Mouse (Mus musculus) lung, embryonic 14.5 days (tissue): ENCODE data around the gene G6pc. TPM values are rescaled to one million over a fixed set of nuclear protein-coding genes. Genes with fewer than 3 reads are reported as not detected.
"Not testable (repeated sequence)": the region's sequence is repeated elsewhere in the genome, so short reads cannot be mapped to it uniquely, and the experiment has no call there.

Experiments
- ATAC-seq: fragments of 200-750 bp; cut with Nextera tagmentation; 2 replicates; pipeline ENCODE4 v1.8.0; 2017; ENCODE audit warnings: mild to moderate bottlenecking, moderate TSS enrichment, moderate library complexity; ENCODE audit not compliant: insufficient read depth
- DNase-seq: peaks from one replicate; pipeline ENCODE4 v3.0.0-alpha.2; 2015
- H3K27ac ChIP-seq: fragments of 300-500 bp; sonication (generic); 2 replicates; pipeline ENCODE4 v1.5.1; 2014; ENCODE audit warnings: low read depth, mild to moderate bottlenecking, moderate library complexity
- H3K27me3 ChIP-seq: fragments of 300-500 bp; sonication (generic); 2 replicates; pipeline ENCODE4 v1.6.1; 2014; ENCODE audit warnings: low read length, control low read depth; ENCODE audit not compliant: insufficient read depth
- H3K36me3 ChIP-seq: fragments of 300-500 bp; sonication (generic); 2 replicates; pipeline ENCODE4 v1.6.1; 2014; ENCODE audit warnings: control low read depth; ENCODE audit not compliant: insufficient read depth
- H3K4me1 ChIP-seq: fragments of 300-500 bp; sonication (generic); 2 replicates; pipeline ENCODE4 v1.6.1; 2014; ENCODE audit warnings: antibody characterized with exemption, control low read depth; ENCODE audit not compliant: insufficient read depth
- H3K4me2 ChIP-seq: fragments of 300-500 bp; sonication (generic); 2 replicates; pipeline ENCODE4 v1.6.1; 2014; ENCODE audit warnings: mild to moderate bottlenecking
- H3K4me3 ChIP-seq: fragments of 300-500 bp; sonication (generic); 2 replicates; pipeline ENCODE4 v1.5.1; 2014; ENCODE audit warnings: low read depth, low read length
- H3K9ac ChIP-seq: fragments of 300-500 bp; sonication (generic); 2 replicates; pipeline ENCODE4 v1.6.1; 2014
- H3K9me3 ChIP-seq: fragments of 300-500 bp; sonication (generic); 2 replicates; pipeline ENCODE4 v1.6.1; 2016; ENCODE audit warnings: low read depth, low read length, control low read depth
- CTCF ChIP-seq: IDR thresholded peaks from 2 replicates; pipeline ENCODE4 v1.5.1; 2016; ENCODE audit warnings: antibody characterized with exemption, low read depth
- WGBS: fragments of 180-500 bp; shearing (Covaris S2); extraction: QIAGEN DNeasy Blood & Tissue Kit; methylation state at CpG from one replicate; pipeline ENCODE4 v1.1.7; 2014; 5-methylcytosine and 5-hydroxymethylcytosine counted together
- polyA plus RNA-seq: library from polyadenylated mRNA; unstranded; fragments of >200 nt; fragmentation: Nextera tagmentation; extraction: Ambion mirVana; gene quantifications from 2 replicates; pipeline ENCODE4 v1.2.1, GENCODE M21; 2014

The G6pc gene
- polyA plus RNA-seq, 1 experiment from 2014 or later: not detected

DNA sequence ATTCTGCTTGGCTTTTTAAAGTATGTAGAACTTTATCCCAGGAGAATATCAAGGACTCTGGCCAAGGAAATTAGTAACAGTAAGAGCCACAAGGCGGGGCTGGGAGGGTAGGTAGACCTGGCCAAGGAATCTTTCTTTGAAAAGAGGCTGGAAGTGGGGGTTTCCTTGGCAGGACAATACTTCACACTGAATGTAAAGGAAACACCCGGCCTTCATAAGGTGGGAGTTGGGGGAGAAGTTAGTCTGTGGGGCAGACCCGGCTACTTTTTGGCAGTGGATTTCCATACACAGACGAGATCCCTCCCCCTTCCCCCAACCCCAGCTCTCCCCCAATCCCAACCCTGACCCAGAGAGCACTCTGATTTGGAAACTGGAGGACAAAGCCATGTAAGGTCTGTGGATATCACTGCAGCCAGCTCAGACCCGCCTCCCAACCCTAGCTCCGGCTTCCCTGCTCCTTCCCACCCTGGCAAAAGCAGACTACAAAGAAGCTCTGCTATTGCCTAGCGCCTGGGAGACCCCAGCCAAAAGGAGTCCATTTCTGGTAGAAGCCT is 36.9 kb upstream of the G6pc start, which contains the start of gene Aoc3:
TSS of gene Aoc3 (plus strand) at position 235 of the 554 bp plus-strand sequence.
- H3K4me2 ChIP-seq: no peak within 1 kb of the TSS
- 64% methylated on average over 7 of the region's 7 CpGs for WGBS
- H3K36me3 ChIP-seq: peaks cover 13% of the 10 kb centered on the region; the same call in 1 of the 2 replicates
- TF ChIP-seq CTCF: no peak
- no peaks in the 10 kb centered on the region for H3K9me3 ChIP-seq
- ATAC-seq (no peak), DNase-seq (no peak)
- H3K4me3 ChIP-seq: no peak within 1 kb of the TSS
- H3K27ac ChIP-seq: 0 out of 2 replicates have a peak within 1 kb of the TSS, but pooled peaks have one; percentile 8
- H3K4me1 ChIP-seq: no peaks in the 10 kb centered on the region
- H3K9ac ChIP-seq: no peak within 1 kb of the TSS
- H3K27me3 ChIP-seq: no peaks in the 10 kb centered on the region

DNA sequence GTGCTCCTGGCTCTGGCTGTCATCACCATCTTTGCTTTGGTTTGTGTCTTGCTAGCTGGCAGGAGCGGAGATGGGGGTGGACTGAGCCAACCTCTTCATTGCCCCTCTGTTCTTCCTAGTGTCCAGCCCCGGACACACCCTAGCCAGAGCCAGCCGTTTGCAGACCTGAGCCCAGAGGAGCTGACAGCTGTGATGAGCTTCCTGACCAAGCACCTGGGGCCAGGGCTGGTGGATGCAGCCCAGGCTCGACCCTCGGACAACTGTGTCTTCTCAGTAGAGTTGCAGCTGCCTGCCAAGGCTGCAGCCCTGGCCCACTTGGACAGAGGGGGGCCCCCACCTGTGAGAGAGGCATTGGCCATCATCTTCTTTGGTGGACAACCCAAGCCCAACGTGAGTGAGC is 36.4 kb upstream of the G6pc start:
- not testable (repeated sequence) for H3K9me3 ChIP-seq, H3K27me3 ChIP-seq, DNase-seq, H3K9ac ChIP-seq, ATAC-seq, H3K4me3 ChIP-seq, H3K4me1 ChIP-seq, H3K4me2 ChIP-seq, H3K36me3 ChIP-seq
- H3K27ac ChIP-seq: 0 out of 2 replicates have a peak overlapping the region, but pooled peaks have one; percentile 8
- WGBS: 63% methylated on average over 6 of the region's 6 CpGs

- 0 out of 2 replicates have a peak, but pooled peaks cover 4% of the 10 kb centered on the region for H3K36me3 ChIP-seq
- H3K27me3 ChIP-seq: no peaks in the 10 kb centered on the region
- DNase-seq: no peak
- H3K9ac ChIP-seq: no peak overlapping the region
- peaks cover 1% of the 10 kb centered on the region for H3K4me1 ChIP-seq
- H3K27ac ChIP-seq: no peak overlapping the region
- no peak for TF ChIP-seq CTCF
- no peak overlapping the region for H3K4me3 ChIP-seq
- 80% methylated on average over 3 of the region's 3 CpGs for WGBS
- no peak for ATAC-seq
- H3K9me3 ChIP-seq: no peaks in the 10 kb centered on the region
- no peak overlapping the region for H3K4me2 ChIP-seq
Observed at GRCm38 (mm10) chr11:101332537-101332936, 34.8 kb upstream of the G6pc start.

- H3K9me3 ChIP-seq: no peaks in the 10 kb centered on the region
- H3K9ac ChIP-seq: no peak overlapping the region
- no peak overlapping the region for H3K27ac ChIP-seq
- ATAC-seq (no peak), DNase-seq (no peak)
- no peak overlapping the region for H3K4me3 ChIP-seq
- WGBS: 37% methylated on average over 10 of the region's 10 CpGs
- H3K27me3 ChIP-seq: no peaks in the 10 kb centered on the region
- 0 out of 2 replicates have a peak, but pooled peaks cover under 1% of the 10 kb centered on the region for H3K36me3 ChIP-seq
- no peak for TF ChIP-seq CTCF
- peaks cover 6% of the 10 kb centered on the region for H3K4me1 ChIP-seq
- H3K4me2 ChIP-seq: no peak overlapping the region
Observed at GRCm38 (mm10) chr11:101334023-101334422, 33.3 kb upstream of the G6pc start.

GRCm38 (mm10) chr11:101334516-101334915 is 32.8 kb upstream of the G6pc start:
- H3K4me3 ChIP-seq: no peak overlapping the region
- H3K27me3 ChIP-seq: no peaks in the 10 kb centered on the region
- no peak overlapping the region for H3K9ac ChIP-seq
- ATAC-seq: no peak
- WGBS: 17% methylated on average over 6 of the region's 6 CpGs
- no peak overlapping the region for H3K4me2 ChIP-seq
- peaks cover 6% of the 10 kb centered on the region for H3K4me1 ChIP-seq
- no peak overlapping the region for H3K27ac ChIP-seq
- TF ChIP-seq CTCF: no peak
- no peaks in the 10 kb centered on the region for H3K36me3 ChIP-seq
- no peaks in the 10 kb centered on the region for H3K9me3 ChIP-seq
- no peak for DNase-seq

DNA sequence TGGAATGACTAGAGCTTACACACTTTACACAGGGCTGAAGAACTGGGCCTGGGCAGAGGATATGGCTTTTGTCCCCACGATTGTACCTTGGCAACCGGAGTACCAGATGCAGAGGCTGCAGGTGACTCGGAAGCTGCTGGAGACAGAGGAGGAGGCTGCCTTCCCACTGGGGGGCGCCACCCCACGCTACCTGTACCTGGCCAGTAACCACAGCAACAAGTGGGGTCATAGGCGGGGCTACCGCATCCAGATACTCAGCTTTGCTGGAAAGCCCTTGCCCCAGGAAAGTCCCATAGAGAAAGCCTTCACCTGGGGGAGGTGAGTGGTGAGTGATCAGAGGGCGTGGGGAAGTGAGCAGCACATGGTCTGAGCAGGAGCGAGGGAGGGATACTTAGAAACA is 31.7 kb upstream of the G6pc start:
- TF ChIP-seq CTCF: peak; percentile 28
- H3K9ac ChIP-seq: no peak overlapping the region
- H3K4me3 ChIP-seq: no peak overlapping the region
- H3K4me1 ChIP-seq: peaks cover 6% of the 10 kb centered on the region
- no peaks in the 10 kb centered on the region for H3K27me3 ChIP-seq
- 74% methylated on average over 9 of the region's 9 CpGs for WGBS
- ATAC-seq (no peak), DNase-seq (no peak)
- no peak overlapping the region for H3K27ac ChIP-seq
- no peak overlapping the region for H3K4me2 ChIP-seq
- H3K36me3 ChIP-seq: no peaks in the 10 kb centered on the region
- no peaks in the 10 kb centered on the region for H3K9me3 ChIP-seq

- 1% methylated on average over 9 of the region's 9 CpGs for WGBS
- H3K27ac ChIP-seq: peak overlapping the region; percentile 4; the same call in 1 of the 2 replicates
- no peaks in the 10 kb centered on the region for H3K36me3 ChIP-seq
- H3K4me1 ChIP-seq: peaks cover 6% of the 10 kb centered on the region
- no peaks in the 10 kb centered on the region for H3K27me3 ChIP-seq
- peak overlapping the region; percentile 5 for H3K4me3 ChIP-seq
- TF ChIP-seq CTCF: no peak
- H3K4me2 ChIP-seq: peak overlapping the region; percentile 47
- H3K9ac ChIP-seq: peak overlapping the region; percentile 4; the same call in 1 of the 2 replicates
- DNase-seq (peak; percentile 82), ATAC-seq (peak; percentile 96)
- no peaks in the 10 kb centered on the region for H3K9me3 ChIP-seq
Observed at GRCm38 (mm10) chr11:101338123-101338760, 29.1 kb upstream of the G6pc start.
